ENCODE assay signal across 8 mouse cellular contexts in genomic region chr16:44254698-44255097, GRCm38 (mm10).
DNase-seq lines count a peak whose midpoint lies in the region.

No protein-coding gene starts in this region.

- peak; percentile 63 for DNase-seq in layer of hippocampus, adult 11-12 months (ENCODE audit: low spot score)
- no peak for DNase-seq in layer of hippocampus, adult 9-10 months (ENCODE audit: low spot score)
- peak; percentile 94 to 95 for DNase-seq in cerebellum, adult 18-20 months
- DNase-seq in gastrocnemius, postnatal 25 days = peak; percentile 56
- DNase-seq in left cerebral cortex, postnatal 36 days (ENCODE audit: low spot score in 2 of 2) = peak; percentile 41 to 63
- DNase-seq in thymus, postnatal 14 days = no peak
- DNase-seq in adrenal gland, adult 2 months = no peak
- no peak for DNase-seq in thymus, adult 18-20 months

- intact Hi-C loops in left cerebral cortex, postnatal 36 days (cut with DNase I) = no loop called here

Comparison
In these comparisons a context has a peak if more than half of its experiments do, and no peak if none do; other contexts are left out.
1. DNase-seq: peak in layer of hippocampus, adult 11-12 months (single experiment), cerebellum, adult 18-20 months (2 of 2), gastrocnemius, postnatal 25 days (single experiment) and left cerebral cortex, postnatal 36 days (2 of 2); none in layer of hippocampus, adult 9-10 months (single experiment), thymus, postnatal 14 days (single experiment), adrenal gland, adult 2 months (single experiment) and thymus, adult 18-20 months (0 of 2).